Mouse (Mus musculus): ENCODE measurements around the gene Pole3.
A peak's percentile ranks its signal among the peaks of the same experiment; 100 is the strongest.

Gene Pole3

DNA sequence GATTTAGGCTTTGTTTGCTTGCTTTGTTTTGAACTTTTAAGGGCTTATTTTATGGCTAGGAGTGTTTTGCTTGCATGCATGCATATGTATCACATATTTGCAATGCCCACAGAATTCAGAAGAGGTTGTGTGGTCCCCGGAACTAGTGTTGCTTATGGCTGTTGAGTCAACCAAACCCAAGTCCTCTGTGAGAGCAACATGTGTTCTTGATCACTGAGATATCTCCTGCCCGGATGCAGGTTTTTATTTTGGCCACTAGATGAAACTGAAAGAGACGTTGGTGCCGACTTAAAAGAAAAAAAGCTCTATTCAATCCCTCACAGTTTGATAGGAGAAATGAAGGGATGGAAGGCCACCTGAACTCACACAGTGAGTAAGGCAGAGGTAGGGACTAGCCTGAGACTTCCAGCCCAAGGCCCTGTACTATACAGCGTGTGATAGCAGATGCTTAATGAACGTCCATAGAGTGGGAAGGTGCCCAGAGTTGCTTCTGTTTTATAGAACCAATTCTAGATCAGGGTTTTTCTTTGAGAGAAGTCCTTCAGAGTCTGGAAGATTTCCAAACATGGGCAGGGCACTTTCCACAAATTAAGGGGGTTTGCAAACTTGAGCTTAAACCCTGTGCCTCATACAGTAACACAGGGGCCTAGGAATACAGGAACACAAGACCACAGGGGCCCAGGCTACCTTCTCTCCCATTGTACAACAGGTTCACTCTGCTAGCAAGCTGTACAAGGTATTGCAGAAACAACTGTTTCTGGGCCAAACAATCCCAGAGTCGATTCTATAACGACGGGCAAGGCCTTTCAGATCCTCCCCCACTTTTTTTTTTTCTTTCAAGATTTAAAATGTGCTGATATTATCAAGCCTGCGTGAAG lies 7.1 kb downstream of the Pole3 start:
- DNase-seq, result no peak

DNA sequence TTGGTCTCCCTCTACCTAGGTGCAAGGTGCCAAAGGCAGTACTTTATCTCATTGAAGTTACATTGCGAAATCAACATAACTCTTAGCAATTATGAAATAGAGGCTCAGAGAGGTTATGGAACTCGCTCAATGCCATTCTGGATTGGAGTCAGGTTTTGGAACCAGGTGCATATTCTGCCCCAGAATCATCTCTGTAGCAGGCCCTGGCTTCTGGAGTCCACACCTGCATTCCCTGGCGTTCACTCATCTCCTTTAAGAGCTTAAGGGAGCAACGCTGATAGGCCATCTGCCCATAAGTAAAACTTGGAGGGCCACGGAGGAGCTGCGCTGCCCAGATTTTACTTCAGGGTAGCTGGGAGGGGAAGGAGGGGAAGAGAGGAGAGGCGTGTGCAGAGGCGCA lies 7.8 kb downstream of the Pole3 start:
- DNase-seq, result no peak

- no peak for DNase-seq
These were observed 8.3 kb downstream of the Pole3 start for GRCm38 (mm10) chr4:62516579-62516978.

- DNase-seq, result peak; percentile 76 to 78
These were observed 8.8 kb downstream of the Pole3 start for GRCm38 (mm10) chr4:62516079-62516478.

DNA sequence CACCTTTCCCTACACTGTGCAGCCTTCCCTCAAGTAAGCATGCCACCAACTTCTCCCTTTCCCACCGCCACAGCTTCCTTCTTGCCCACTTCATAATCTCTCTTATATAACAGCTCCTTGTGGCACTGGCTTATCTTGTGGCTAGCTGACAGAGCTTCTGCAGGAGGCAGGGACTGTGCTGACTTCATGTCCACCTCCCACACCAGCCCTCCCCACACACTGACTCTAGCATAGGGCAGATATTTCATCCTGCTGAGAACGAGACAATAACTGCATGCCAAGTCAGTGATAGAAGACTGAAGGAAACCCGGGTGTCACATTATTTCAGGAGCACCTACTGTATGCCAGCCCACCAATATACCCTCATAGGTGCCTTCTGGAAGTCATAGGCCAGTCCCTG lies 9.4 kb downstream of the Pole3 start:
- peak; percentile 50 to 51 for DNase-seq

DNA sequence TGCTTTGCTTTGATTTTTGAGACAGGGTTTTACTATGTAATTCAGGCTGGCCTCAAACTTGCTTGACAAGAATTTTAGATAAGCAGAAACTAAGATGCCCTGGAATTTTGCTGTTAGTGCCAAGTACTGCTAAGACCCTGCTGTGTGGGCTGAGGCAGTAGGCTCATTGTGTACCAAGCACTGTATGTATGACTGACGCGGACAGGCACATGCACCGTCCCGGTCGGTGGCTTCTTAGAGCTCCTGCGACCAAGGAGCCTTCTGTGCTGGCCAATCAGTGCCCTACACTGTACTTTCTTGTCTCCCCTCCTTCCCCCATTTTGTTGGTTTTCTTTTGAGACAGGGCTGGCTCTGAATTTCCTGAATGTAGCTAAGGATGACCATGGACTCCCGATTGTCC lies 9.9 kb downstream of the Pole3 start:
- DNase-seq, result no peak

DNA sequence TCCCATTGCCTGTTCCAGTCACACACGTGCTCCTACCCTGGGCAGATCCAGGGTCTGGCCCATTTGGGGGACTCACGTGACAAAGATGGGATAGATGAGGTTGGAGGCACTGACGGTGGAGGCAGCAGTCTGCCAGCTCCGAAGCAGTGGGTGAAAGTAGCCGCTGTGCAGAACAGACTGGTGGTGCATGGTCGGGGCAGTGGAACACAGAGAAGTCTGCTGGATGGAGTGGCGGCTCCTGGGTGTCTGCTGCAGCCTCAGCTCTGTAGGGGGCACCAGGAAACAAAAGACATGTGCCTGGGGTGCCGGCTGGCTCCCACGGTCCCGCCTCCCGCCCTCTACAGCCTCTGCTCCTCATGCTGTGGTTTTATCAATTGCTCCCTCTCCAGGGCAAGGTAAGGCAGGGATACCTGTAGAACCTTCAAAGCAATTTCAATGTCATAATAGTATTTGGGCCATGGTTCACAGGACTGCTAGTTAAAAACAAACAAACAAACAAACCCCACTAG lies 10.8 kb downstream of the Pole3 start:
- no peak for DNase-seq

DNA sequence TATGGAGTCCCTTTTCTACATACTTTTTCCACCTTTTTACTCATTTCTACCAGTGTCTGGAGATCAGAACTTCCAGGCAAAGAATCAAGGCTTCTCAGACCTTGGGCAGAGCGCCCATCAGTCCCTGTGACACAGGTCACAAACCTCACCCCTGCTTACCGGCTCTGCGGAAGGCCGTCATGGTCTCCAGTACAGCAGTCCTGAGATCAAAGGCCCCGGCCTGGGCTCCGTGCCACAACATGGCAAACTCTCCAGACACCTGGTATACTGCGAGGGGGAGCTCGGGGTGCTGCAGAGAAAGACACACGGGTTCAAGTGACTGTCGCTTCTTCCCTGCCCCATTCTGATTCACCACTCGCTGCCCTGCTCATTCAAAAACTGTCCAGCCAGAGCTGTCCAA lies 14.9 kb downstream of the Pole3 start:
- peak in 1 of 2 experiments; percentile 39 for DNase-seq

- no peak for DNase-seq
These were observed 16.0 kb downstream of the Pole3 start for GRCm38 (mm10) chr4:62508839-62509238.

DNA sequence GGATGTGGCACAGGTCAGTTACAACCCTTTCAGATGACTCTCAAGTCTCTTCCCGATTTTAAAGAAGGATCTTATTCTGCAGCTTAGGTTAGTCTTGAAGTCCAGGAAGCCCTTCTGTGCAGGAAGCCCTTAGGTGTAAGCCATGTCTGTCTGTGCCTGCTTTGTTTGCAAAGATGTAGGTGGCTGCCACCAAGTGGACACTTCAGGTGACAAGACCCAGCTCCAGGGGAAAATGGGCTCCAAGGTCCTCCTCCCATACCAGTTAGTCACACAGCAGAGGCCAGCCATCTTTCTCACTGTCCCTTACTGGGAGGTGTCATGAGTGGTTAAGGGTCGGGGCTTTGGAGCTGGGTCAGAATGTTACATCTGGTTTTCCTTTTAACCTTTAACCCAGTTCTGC lies 18.1 kb downstream of the Pole3 start:
- DNase-seq, result peak; percentile 55 to 75

GRCm38 (mm10) chr4:62505991-62506390 lies 18.9 kb downstream of the Pole3 start:
- no peak for DNase-seq

- DNase-seq, result no peak
These were observed 21.4 kb downstream of the Pole3 start, which contains the start of gene Hdhd3 for GRCm38 (mm10) chr4:62503374-62503970. TSS of gene Hdhd3 (minus strand) at chr4:62503467.

GRCm38 (mm10) chr4:62502969-62503368 lies 21.9 kb downstream of the Pole3 start:
- no peak for DNase-seq

DNA sequence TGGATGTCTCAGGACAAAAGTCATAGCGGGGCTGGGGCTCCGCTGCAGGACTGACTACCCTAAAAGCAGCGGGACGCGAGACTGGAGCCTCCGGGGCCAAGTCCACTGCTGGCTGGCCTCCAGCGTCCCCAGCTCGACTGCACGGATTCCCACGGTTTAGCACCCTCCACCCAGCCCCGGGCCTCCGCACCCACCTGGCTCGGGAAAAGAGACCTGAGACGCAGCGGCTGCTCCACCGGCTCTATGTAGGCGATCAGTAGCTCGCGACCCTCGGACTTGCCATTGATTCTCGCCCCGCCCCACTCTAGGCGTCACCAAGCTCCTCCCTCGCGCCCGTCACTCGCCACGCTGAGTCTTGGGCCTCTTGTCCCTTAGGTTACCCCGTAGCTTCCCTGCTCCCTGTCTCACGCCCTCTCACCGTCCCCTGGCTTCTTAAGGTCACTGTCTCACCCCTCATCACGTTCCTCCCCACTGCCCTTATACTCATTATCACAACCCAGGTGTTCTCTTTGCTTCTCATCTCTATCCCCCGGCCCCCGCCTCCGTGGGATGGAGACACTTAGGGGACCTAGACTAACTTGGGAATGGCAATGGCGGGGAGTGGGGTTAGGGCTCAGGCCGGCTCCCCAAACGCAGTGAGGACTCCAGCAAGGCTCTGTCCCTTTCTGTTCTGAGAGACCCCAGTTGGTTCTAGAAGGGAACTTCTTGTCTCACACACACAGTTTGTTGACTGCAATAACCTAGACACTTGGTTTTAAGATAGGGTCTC lies 22.7 kb downstream of the Pole3 start:
- peak; percentile 92 to 94 for DNase-seq

GRCm38 (mm10) chr4:62501534-62501933 lies 23.3 kb downstream of the Pole3 start:
- DNase-seq, result peak in 1 of 2 experiments; percentile 41

- no peak for DNase-seq
These were observed 24.1 kb downstream of the Pole3 start for GRCm38 (mm10) chr4:62500799-62501198.

DNA sequence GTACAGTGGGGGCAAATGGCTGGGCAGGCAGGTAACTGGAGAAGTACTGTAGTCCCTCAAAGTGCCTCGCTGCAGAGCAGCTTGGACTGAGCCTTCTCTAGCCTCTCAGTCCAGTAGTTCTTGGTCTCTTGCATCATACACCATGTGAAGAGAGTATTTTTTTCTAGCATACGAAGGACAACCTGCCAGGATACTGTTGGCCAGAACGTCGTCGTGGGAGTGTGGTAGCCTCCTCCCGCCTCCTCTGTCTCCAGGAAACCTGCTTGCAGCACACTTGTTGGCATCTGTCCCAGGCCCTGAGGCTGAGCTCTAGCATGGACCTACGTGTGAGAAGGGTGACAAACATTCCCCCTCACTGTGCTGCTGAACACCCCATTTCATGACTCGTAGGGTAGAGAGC lies 28.1 kb downstream of the Pole3 start:
- peak; percentile 45 to 73 for DNase-seq

DNA sequence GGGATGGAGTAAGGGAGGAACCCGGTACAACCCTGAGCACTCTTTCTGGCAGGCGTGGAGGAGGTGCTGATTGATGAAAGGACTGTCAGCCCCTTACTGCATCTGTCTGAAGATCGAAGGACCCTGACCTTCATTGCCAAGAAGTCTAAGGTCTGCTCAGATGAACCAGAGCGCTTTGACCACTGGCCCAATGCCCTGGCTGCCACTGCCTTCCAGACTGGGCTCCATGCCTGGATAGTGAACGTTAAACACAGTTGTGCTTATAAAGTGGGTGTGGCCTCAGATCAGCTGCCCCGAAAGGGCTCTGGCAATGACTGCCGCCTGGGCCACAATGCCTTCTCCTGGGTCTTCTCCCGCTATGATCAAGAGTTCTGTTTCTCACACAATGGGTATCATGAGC lies 28.9 kb downstream of the Pole3 start:
- no peak for DNase-seq

- no peak for DNase-seq
These were observed 30.6 kb downstream of the Pole3 start for GRCm38 (mm10) chr4:62494230-62494629.

DNA sequence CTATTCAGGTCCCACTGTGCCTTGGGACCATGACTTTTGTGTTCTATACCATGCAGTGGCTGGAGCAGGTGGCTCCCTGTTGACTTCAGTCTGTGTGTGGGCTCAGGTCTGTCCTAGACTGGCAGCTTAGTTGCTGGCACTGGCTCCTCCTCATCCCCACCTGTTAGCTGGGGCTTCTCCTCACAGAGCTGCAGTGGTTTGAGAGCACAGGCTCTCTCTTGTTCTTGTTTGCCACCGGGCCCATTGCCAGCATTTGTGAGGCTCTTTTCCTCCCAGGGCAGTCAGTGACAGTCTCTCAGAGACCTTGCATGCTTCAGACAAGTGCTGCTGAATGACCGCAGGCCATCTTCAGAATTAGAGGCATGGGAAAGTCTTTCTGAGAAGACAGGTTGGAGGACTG lies 32.2 kb downstream of the Pole3 start:
- DNase-seq, result peak in 1 of 2 experiments; percentile 38

DNA sequence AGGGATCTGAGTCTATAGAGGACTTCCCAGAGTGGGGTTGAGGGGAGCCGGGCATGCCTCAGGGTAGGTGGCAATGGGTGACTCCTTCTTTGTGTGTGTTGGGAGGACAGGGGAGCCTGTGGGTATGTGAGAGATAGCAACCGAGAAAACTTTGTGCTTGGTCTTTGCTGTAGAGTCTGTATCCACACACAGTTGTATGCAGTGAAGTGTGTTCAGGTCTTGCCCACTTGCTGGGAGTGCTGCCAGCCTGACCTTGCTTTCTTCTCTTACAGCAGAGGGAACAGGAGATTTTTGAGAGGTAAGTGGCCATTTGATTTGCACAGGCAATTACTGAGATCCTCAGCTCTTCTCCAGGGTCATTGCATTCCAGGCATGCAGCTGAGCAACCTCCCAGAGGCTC lies 37.0 kb downstream of the Pole3 start:
- DNase-seq, result no peak

- no peak for DNase-seq
These were observed 37.7 kb downstream of the Pole3 start for GRCm38 (mm10) chr4:62487172-62487571.

DNA sequence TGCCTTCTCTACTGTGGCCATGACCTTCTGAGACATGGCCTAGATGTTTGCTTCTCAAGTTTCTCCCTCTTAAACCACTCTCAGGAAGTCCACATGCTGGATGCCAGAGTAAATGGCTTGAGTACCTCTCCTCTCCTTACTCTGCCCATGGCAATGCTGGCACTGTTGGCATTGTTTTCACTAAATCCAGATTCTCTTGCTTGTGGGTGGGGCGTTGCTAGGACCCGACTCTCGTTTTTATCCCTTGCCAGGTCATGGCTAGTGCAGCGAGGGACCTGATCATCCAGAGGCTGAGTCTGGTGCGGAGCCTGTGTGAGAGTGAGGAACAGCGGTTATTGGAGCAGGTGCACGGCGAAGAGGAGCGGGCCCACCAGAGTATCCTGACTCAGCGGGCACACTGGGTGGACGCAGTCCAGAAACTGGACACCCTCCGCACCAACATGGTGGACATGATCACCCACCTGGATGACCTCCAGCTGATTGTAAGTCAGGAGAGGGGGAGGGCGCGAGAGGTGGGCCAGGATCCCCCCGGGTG lies 38.6 kb downstream of the Pole3 start:
- no peak for DNase-seq
